Mouse (Mus musculus) gastrocnemius, adult 2 months (tissue): ENCODE measurements at regions not wholly inside any gene's neighbourhood (a gene's known extent, or its start where the extent isn't known, plus 50 kb on each side); places are given as distances from the start of the nearest gene placed in this dataset.

Experiments used
- DNase-seq: peaks from one replicate; pipeline ENCODE4 v3.0.0; 2022
- H3K27ac ChIP-seq: fragments of 200-600 bp; 2 replicates; pipeline ENCODE4 v1.8.1; 2022; ENCODE audit warnings: mild to moderate bottlenecking
- H3K4me3 ChIP-seq: fragments of 200-600 bp; 2 replicates; pipeline ENCODE4 v1.8.1; 2022; ENCODE audit warnings: mild to moderate bottlenecking, moderate library complexity
- CTCF ChIP-seq: fragments of 200-600 bp; IDR thresholded peaks from 2 replicates; pipeline ENCODE4 v1.8.1; 2022; ENCODE audit warnings: antibody characterized with exemption, mild to moderate bottlenecking, moderate library complexity
- intact Hi-C: fragments of 180-260 bp; cut with DNase I; formaldehyde crosslinking; loops from one replicate; pipeline ENCODE4 v1.15.1; 2025

- no peak for DNase-seq
- intact Hi-C loops, result no loop called here
- H3K27ac ChIP-seq, result no peak overlapping the region
- no peak overlapping the region for H3K4me3 ChIP-seq
- TF ChIP-seq CTCF, result no peak
Measured at GRCm38 (mm10) chr7:128834894-128835293, 90.2 kb downstream of the Sec23ip start.

GRCm38 (mm10) chr7:128836435-128836834 is 91.7 kb downstream of the Sec23ip start:
- Histone ChIP-seq H3K4me3 (no peak overlapping the region), H3K27ac (no peak overlapping the region)
- intact Hi-C loops, result no loop called here
- no peak for TF ChIP-seq CTCF
- no peak for DNase-seq

GRCm38 (mm10) chr7:128842561-128842960 is 97.8 kb downstream of the Sec23ip start:
- intact Hi-C loops, result no loop called here
- Histone ChIP-seq H3K27ac (no peak overlapping the region), H3K4me3 (no peak overlapping the region)
- TF ChIP-seq CTCF, result no peak
- no peak for DNase-seq

GRCm38 (mm10) chr7:128843576-128843975 is 98.8 kb downstream of the Sec23ip start:
- no peak for DNase-seq
- intact Hi-C loops, result no loop called here
- no peak for TF ChIP-seq CTCF
- Histone ChIP-seq H3K4me3 (no peak overlapping the region), H3K27ac (no peak overlapping the region)

GRCm38 (mm10) chr7:128849261-128849660 is 104.5 kb downstream of the Sec23ip start:
- no peak overlapping the region for H3K27ac ChIP-seq
- no peak for TF ChIP-seq CTCF
- intact Hi-C loops, result no loop called here
- H3K4me3 ChIP-seq, result no peak overlapping the region
- DNase-seq, result no peak

- intact Hi-C loops, result no loop called here
- H3K4me3 ChIP-seq, result no peak overlapping the region
- no peak for DNase-seq
- TF ChIP-seq CTCF, result no peak
- H3K27ac ChIP-seq, result no peak overlapping the region
Measured at GRCm38 (mm10) chr7:128854193-128854592, 109.5 kb downstream of the Sec23ip start.

GRCm38 (mm10) chr7:128854690-128855343 is 110.1 kb downstream of the Sec23ip start:
- TF ChIP-seq CTCF, result no peak
- intact Hi-C loops, result no loop called here
- no peak for DNase-seq
- Histone ChIP-seq H3K27ac (no peak overlapping the region), H3K4me3 (no peak overlapping the region)

GRCm38 (mm10) chr7:128860141-128860540 is 115.4 kb downstream of the Sec23ip start:
- Histone ChIP-seq H3K27ac (no peak overlapping the region), H3K4me3 (no peak overlapping the region)
- TF ChIP-seq CTCF, result peak; percentile 80
- DNase-seq, result peak; percentile 63
- intact Hi-C loops, result loop anchor here (2.0 to 5.0 kb wide), 2 partner anchors 447 to 647 kb away; no protein-coding TSS in a partner anchor

GRCm38 (mm10) chr7:128860709-128861108 is 116.0 kb downstream of the Sec23ip start:
- intact Hi-C loops, result loop anchor here (2.0 to 5.0 kb wide), 2 partner anchors 446 to 647 kb away; no protein-coding TSS in a partner anchor

GRCm38 (mm10) chr7:128861376-128861775 is 116.6 kb downstream of the Sec23ip start:
- Histone ChIP-seq H3K4me3 (no peak overlapping the region), H3K27ac (no peak overlapping the region)
- intact Hi-C loops, result loop anchor here (2.0 to 5.0 kb wide), 2 partner anchors 445 to 646 kb away; no protein-coding TSS in a partner anchor
- no peak for TF ChIP-seq CTCF
- no peak for DNase-seq

More at GRCm38 (mm10) chr7:128860709-128861108, 116.0 kb downstream of the Sec23ip start:
- DNase-seq, result peak; percentile 49
- Histone ChIP-seq H3K4me3 (no peak overlapping the region), H3K27ac (no peak overlapping the region)
- no peak for TF ChIP-seq CTCF

- Histone ChIP-seq H3K4me3 (no peak overlapping the region), H3K27ac (no peak overlapping the region)
- TF ChIP-seq CTCF, result no peak
- intact Hi-C loops, result no loop called here
- no peak for DNase-seq
Measured at GRCm38 (mm10) chr7:128868799-128869198, 124.1 kb downstream of the Sec23ip start.

GRCm38 (mm10) chr7:128884015-128884414 is 139.3 kb downstream of the Sec23ip start:
- no peak for DNase-seq
- no peak for TF ChIP-seq CTCF
- Histone ChIP-seq H3K4me3 (no peak overlapping the region), H3K27ac (no peak overlapping the region)
- intact Hi-C loops, result no loop called here

GRCm38 (mm10) chr7:128885551-128885950 is 140.8 kb downstream of the Sec23ip start:
- no peak for TF ChIP-seq CTCF
- no peak for DNase-seq
- Histone ChIP-seq H3K4me3 (no peak overlapping the region), H3K27ac (no peak overlapping the region)
- intact Hi-C loops, result no loop called here

- no peak overlapping the region for H3K27ac ChIP-seq
- intact Hi-C loops, result no loop called here
- DNase-seq, result no peak
- no peak for TF ChIP-seq CTCF
- no peak overlapping the region for H3K4me3 ChIP-seq
Measured at GRCm38 (mm10) chr7:128910134-128910533, 165.4 kb downstream of the Sec23ip start.
